Mouse (Mus musculus) heart, embryonic 16.5 days (tissue): ENCODE data around the gene Olfr325. TPM values are rescaled to one million over a fixed set of nuclear protein-coding genes. Genes with fewer than 3 reads are reported as not detected.

ENCODE experiments used
- ATAC-seq: fragments of 200-750 bp; cut with Nextera tagmentation; replicated peaks from 2 replicates; pipeline ENCODE4 v1.8.0; 2017; ENCODE audit warnings: moderate number of reproducible peaks; ENCODE audit not compliant: insufficient read depth, low FRiP score; ENCODE audit errors: extremely low read depth
- H3K27ac ChIP-seq: fragments of 300-500 bp; sonication (generic); 2 replicates; pipeline ENCODE4 v1.5.1; 2014; ENCODE audit warnings: mild to moderate bottlenecking, low read length, control low read depth, moderate library complexity
- H3K27me3 ChIP-seq: fragments of 300-500 bp; sonication (generic); 2 replicates; pipeline ENCODE4 v1.6.1; 2014; ENCODE audit warnings: low read length, mixed read lengths; ENCODE audit not compliant: control insufficient read depth, insufficient read depth
- H3K36me3 ChIP-seq: fragments of 300-500 bp; sonication (generic); 2 replicates; pipeline ENCODE4 v1.6.1; 2014; ENCODE audit not compliant: control insufficient read depth, insufficient read depth
- H3K4me1 ChIP-seq: fragments of 300-500 bp; sonication (generic); 2 replicates; pipeline ENCODE4 v1.6.1; 2014; ENCODE audit warnings: low read length, mixed read lengths; ENCODE audit not compliant: control insufficient read depth, insufficient read depth
- H3K4me2 ChIP-seq: fragments of 300-500 bp; sonication (generic); 2 replicates; pipeline ENCODE4 v1.6.1; 2014; ENCODE audit warnings: low read depth, mild to moderate bottlenecking, control low read depth, low read length
- H3K4me3 ChIP-seq: fragments of 300-500 bp; sonication (generic); 2 replicates; pipeline ENCODE4 v1.5.1; 2014; ENCODE audit warnings: mild to moderate bottlenecking, control low read depth, low read length
- H3K9ac ChIP-seq: fragments of 300-500 bp; sonication (generic); 2 replicates; pipeline ENCODE4 v1.6.1; 2014; ENCODE audit warnings: low read length, control low read depth
- H3K9me3 ChIP-seq: fragments of 300-500 bp; sonication (generic); replicated peaks from 2 replicates; pipeline ENCODE4 v1.6.1; 2016; ENCODE audit warnings: low read length; ENCODE audit not compliant: control insufficient read depth
- WGBS: fragments of 180-500 bp; shearing (Covaris S2); extraction: QIAGEN DNeasy Blood & Tissue Kit; methylation state at CpG from one replicate; pipeline ENCODE4 v1.1.7; 2014; 5-methylcytosine and 5-hydroxymethylcytosine counted together
- polyA plus RNA-seq: library from polyadenylated mRNA; unstranded; fragments of >200 nt; fragmentation: Nextera tagmentation; extraction: Ambion mirVana; gene quantifications from 2 replicates; pipeline ENCODE4 v1.2.1, GENCODE M21; 2015

Gene Olfr325
- polyA plus RNA-seq, 1 experiment from 2014 or later, result not detected

DNA sequence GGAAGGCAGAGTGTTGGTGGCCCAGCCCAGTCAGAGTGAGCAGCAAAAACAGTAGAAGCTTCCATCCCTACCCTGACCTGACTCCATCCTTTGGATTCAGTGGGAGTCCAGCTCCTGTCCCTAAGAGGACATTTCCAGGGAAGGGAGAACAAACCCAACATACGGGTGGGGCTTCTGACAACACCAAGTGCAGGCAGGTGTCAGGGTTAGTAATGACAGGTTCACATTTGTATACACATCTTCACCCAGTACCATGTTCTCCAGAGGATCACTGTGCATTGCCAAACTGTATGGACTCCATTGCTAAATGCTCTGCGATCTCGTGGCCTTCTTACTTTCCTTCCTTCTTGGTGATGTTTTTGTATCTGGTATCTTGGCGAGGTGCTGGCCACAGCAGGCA lies 38.4 kb downstream of the Olfr325 start, which contains the start of gene 2210407C18Rik:
TSS of gene 2210407C18Rik (minus strand) at position 101 of the 400 bp plus-strand sequence.
- Histone ChIP-seq H3K4me2 (no peak within 1 kb of the TSS), H3K27ac (no peak within 1 kb of the TSS), H3K36me3 (no peaks in the 10 kb centered on the region), H3K27me3 (no peaks in the 10 kb centered on the region), H3K4me1 (no peaks in the 10 kb centered on the region; the same call in 1 of the 2 replicates), H3K4me3 (no peak within 1 kb of the TSS), H3K9me3 (no peaks in the 10 kb centered on the region), H3K9ac (no peak within 1 kb of the TSS)
- ATAC-seq, result no peak
- WGBS, result 79% methylated on average over 4 of the region's 4 CpGs

DNA sequence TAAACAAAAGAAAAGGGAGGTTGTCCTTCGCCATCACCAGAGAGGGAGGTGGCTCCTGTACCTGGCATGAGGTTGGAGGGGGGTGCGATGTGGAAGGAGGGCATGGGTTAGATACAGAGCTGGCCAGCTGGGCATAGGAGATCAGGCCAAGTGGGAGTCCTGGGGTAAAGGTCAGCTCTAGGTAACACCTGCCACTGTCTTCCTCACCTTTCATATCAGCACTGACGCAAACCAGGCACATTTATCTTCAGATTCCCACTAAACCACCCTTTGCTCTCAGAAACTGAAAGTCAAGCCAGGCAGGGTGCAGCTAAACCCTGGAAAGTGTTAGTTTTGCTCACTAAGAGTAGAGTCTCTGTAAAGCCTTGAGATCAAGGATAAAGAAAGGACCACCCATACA lies 40.8 kb downstream of the Olfr325 start:
- Histone ChIP-seq H3K4me2 (no peak overlapping the region), H3K27me3 (no peaks in the 10 kb centered on the region), H3K27ac (no peak overlapping the region), H3K4me1 (no peaks in the 10 kb centered on the region; the same call in 1 of the 2 replicates), H3K9ac (no peak overlapping the region), H3K4me3 (no peak overlapping the region), H3K36me3 (no peaks in the 10 kb centered on the region), H3K9me3 (no peaks in the 10 kb centered on the region)
- 37% methylated on average over 3 of the region's 3 CpGs for WGBS
- ATAC-seq, result no peak

DNA sequence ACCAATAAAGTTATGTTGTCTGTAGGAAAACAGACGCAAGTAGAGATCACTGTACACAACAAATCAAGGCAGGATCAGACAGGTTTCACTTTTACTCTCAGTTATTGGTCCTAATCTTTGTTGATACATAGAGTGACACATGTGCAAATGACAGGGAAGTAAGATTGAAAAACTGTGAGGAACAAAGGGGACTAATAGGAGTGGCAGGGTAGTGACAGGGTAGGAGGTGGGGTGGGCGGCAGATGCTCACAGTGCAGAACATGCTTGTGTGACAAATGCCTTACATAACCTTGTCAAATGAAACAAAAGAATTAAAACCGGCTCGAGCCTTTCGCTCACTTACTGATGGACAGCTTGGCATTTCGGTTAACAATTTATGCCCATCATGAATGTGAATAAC lies 41.3 kb downstream of the Olfr325 start:
- Histone ChIP-seq H3K4me3 (no peak overlapping the region), H3K27ac (no peak overlapping the region), H3K9ac (no peak overlapping the region), H3K9me3 (no peaks in the 10 kb centered on the region), H3K4me1 (no peaks in the 10 kb centered on the region; the same call in 1 of the 2 replicates), H3K4me2 (no peak overlapping the region), H3K27me3 (no peaks in the 10 kb centered on the region), H3K36me3 (no peaks in the 10 kb centered on the region)
- WGBS, result 73% methylated on average over 6 of the region's 6 CpGs
- no peak for ATAC-seq

DNA sequence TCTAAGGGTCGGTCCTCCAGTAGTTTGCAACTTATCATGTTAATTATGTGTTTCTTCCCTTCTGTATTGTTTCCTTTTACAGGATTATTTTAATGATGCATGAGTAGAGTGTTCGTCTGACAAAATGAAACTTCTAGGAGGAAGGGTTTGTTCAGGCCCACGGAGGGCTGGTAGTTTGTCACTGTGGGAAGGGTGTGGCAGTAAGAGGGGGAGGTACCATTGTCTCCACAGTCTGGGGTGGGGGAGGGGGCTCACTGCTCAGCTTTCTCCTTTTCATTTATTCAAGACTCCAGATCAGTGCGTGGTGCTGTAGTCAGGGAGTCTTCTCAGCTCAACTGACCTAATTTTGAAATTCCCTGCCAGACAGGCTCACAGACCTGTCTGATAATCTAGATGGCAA lies 48.6 kb downstream of the Olfr325 start:
- no peak overlapping the region for H3K4me3 ChIP-seq
- no peaks in the 10 kb centered on the region for H3K36me3 ChIP-seq
- H3K27ac ChIP-seq, result no peak overlapping the region
- no peaks in the 10 kb centered on the region for H3K4me1 ChIP-seq
- 53% methylated on average over 4 of the region's 4 CpGs for WGBS
- H3K4me2 ChIP-seq, result no peak overlapping the region
- no peaks in the 10 kb centered on the region for H3K27me3 ChIP-seq
- H3K9ac ChIP-seq, result no peak overlapping the region
- H3K9me3 ChIP-seq, result no peaks in the 10 kb centered on the region
- no peak for ATAC-seq

DNA sequence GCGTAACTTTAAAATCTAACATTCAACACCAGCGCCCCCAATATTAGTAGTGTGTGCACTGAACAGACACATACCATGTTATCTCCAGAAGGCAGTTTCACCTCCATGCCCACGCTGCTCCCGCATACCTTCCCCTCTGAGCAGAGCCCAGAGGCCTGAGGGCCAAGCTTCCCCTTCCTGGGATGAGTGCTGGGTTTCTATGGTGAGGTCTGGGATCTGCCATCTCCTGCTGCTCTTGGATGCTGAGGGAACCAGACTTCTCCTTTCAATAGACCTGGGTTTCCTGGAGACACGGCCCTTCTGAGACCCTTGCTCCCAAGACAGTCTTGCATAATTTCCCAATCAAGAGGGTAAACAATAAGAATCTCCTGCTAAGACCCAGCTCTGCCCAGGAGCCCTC lies 52.9 kb downstream of the Olfr325 start, which contains the start of gene Olfr323:
TSS of gene Olfr323 (minus strand) at position 101 of the 400 bp plus-strand sequence.
- Histone ChIP-seq H3K27me3 (no peaks in the 10 kb centered on the region), H3K4me1 (no peaks in the 10 kb centered on the region), H3K36me3 (no peaks in the 10 kb centered on the region), H3K27ac (no peak within 1 kb of the TSS), H3K4me2 (no peak within 1 kb of the TSS), H3K9ac (no peak within 1 kb of the TSS), H3K9me3 (no peaks in the 10 kb centered on the region), H3K4me3 (no peak within 1 kb of the TSS)
- ATAC-seq, result no peak
- 62% methylated on average over 5 of the region's 5 CpGs for whole genome bisulfite sequencing

Other genes starting within 250 kb of the Olfr325 start
- 38.8 and 40.5 TPM in 2 replicates for gene Zfp672, start 247.4 kb upstream of the Olfr325 start, polyA plus RNA-seq
- gene Sh3bp5l, start 247.0 kb upstream of the Olfr325 start, polyA plus RNA-seq, result 32.0 and 32.5 TPM in 2 replicates
- gene Lypd8, start 198.7 kb upstream of the Olfr325 start, polyA plus RNA-seq, result 1.4 TPM in 1 of 2 replicates, not detected in the other
- not detected in 2 replicates for gene 1810065E05Rik, start 156.6 kb upstream of the Olfr325 start, polyA plus RNA-seq
- not detected in 2 replicates for gene Gm12253, start 145.2 kb upstream of the Olfr325 start, polyA plus RNA-seq
- not detected in 2 replicates for gene Lypd9, start 124.8 kb upstream of the Olfr325 start, polyA plus RNA-seq
- gene Olfr30, start 115.5 kb upstream of the Olfr325 start, polyA plus RNA-seq, result not detected in 2 replicates
- not detected in 2 replicates for gene Olfr332, start 85.2 kb upstream of the Olfr325 start, polyA plus RNA-seq
- not detected in 2 replicates for gene Olfr331, start 75.2 kb upstream of the Olfr325 start, polyA plus RNA-seq
- not detected in 2 replicates for gene Olfr330, start 42.9 kb upstream of the Olfr325 start, polyA plus RNA-seq
- gene Olfr329-ps, start 31.3 kb upstream of the Olfr325 start, polyA plus RNA-seq, result not detected in 2 replicates
- gene Olfr328, start 22.1 kb upstream of the Olfr325 start, polyA plus RNA-seq, result not detected in 2 replicates
- 0.07 and 0.11 TPM in 2 replicates for gene Olfr224, start 7.2 kb upstream of the Olfr325 start, polyA plus RNA-seq
- gene Olfr324, start 17.4 kb downstream of the Olfr325 start, polyA plus RNA-seq, result not detected in 2 replicates
- gene 2210407C18Rik, start 38.3 kb downstream of the Olfr325 start, polyA plus RNA-seq, result not detected in 2 replicates
- not detected in 2 replicates for gene Olfr323, start 52.8 kb downstream of the Olfr325 start, polyA plus RNA-seq
- gene Trim58, start 62.7 kb downstream of the Olfr325 start, polyA plus RNA-seq, result 0.07 TPM in 1 of 2 replicates, not detected in the other
- gene Olfr322, start 81.1 kb downstream of the Olfr325 start, polyA plus RNA-seq, result not detected in 2 replicates
- gene Olfr320, start 103.4 kb downstream of the Olfr325 start, polyA plus RNA-seq, result not detected in 2 replicates
- not detected in 2 replicates for gene Olfr319, start 121.4 kb downstream of the Olfr325 start, polyA plus RNA-seq
- gene Olfr318, start 146.3 kb downstream of the Olfr325 start, polyA plus RNA-seq, result not detected in 2 replicates
- gene Olfr317, start 161.5 kb downstream of the Olfr325 start, polyA plus RNA-seq, result not detected in 2 replicates
- gene Olfr316, start 175.0 kb downstream of the Olfr325 start, polyA plus RNA-seq, result not detected in 2 replicates
- gene Olfr315, start 195.5 kb downstream of the Olfr325 start, polyA plus RNA-seq, result not detected in 2 replicates
- gene Olfr314, start 205.2 kb downstream of the Olfr325 start, polyA plus RNA-seq, result 0.11 TPM in 1 of 2 replicates, not detected in the other
- 1.5 and 2.5 TPM in 2 replicates for gene Fam183b, start 224.2 kb downstream of the Olfr325 start, polyA plus RNA-seq
- gene Olfr313, start 237.3 kb downstream of the Olfr325 start, polyA plus RNA-seq, result 0.09 and 0.12 TPM in 2 replicates